Mouse (Mus musculus): ENCODE results near the gene Polrmt.

- TF ChIP-seq CTCF (conservative IDR thresholded peaks at IDR 0.05; ENCODE audit: insufficient read depth, insufficient read length, low read depth, low read length): no peak
- TF ChIP-seq POLR2A (IDR thresholded peaks at IDR 0.05; ENCODE audit: low read depth, low read length): no peak
These were observed 19.7 kb upstream of the Polrmt start for GRCm38 (mm10) chr10:79766001-79766507.

Measured in kidney, adult 2 months (tissue).